Mouse (Mus musculus): ENCODE results near the gene Nepro.

The Nepro gene

GRCm38 (mm10) chr16:44724083-44724787, at the start of gene Nepro:
Nepro (plus strand) TSS chr16:44724301.
- in situ Hi-C loops (cut with MboI, MseI), result no loop called here

GRCm38 (mm10) chr16:44676357-44676756, 47.7 kb upstream of the Nepro start:
- in situ Hi-C loops (cut with MboI, MseI), result no loop called here

- in situ Hi-C loops (cut with MboI, MseI), result no loop called here
Measured at GRCm38 (mm10) chr16:44679082-44679481, 45.0 kb upstream of the Nepro start.

GRCm38 (mm10) chr16:44679503-44679971, 44.6 kb upstream of the Nepro start:
- in situ Hi-C loops (cut with MboI, MseI), result no loop called here

- in situ Hi-C loops (cut with MboI, MseI), result no loop called here
Measured at GRCm38 (mm10) chr16:44680756-44681498, 43.2 kb upstream of the Nepro start.

- in situ Hi-C loops (cut with MboI, MseI), result no loop called here
Measured at GRCm38 (mm10) chr16:44684646-44685045, 39.5 kb upstream of the Nepro start.

GRCm38 (mm10) chr16:44685401-44685800, 38.7 kb upstream of the Nepro start:
- in situ Hi-C loops (cut with MboI, MseI), result no loop called here

- in situ Hi-C loops (cut with MboI, MseI), result no loop called here
Measured at GRCm38 (mm10) chr16:44686991-44687718, 36.9 kb upstream of the Nepro start.

GRCm38 (mm10) chr16:44687719-44688420, 36.2 kb upstream of the Nepro start:
- in situ Hi-C loops (cut with MboI, MseI), result no loop called here

GRCm38 (mm10) chr16:44688507-44688906, 35.6 kb upstream of the Nepro start:
- in situ Hi-C loops (cut with MboI, MseI), result no loop called here

- in situ Hi-C loops (cut with MboI, MseI), result no loop called here
Measured at GRCm38 (mm10) chr16:44690501-44690900, 33.6 kb upstream of the Nepro start.

- in situ Hi-C loops (cut with MboI, MseI), result no loop called here
Measured at GRCm38 (mm10) chr16:44691066-44691465, 33.0 kb upstream of the Nepro start.

- in situ Hi-C loops (cut with MboI, MseI), result no loop called here
Measured at GRCm38 (mm10) chr16:44691561-44692141, 32.5 kb upstream of the Nepro start.

GRCm38 (mm10) chr16:44692541-44692940, 31.6 kb upstream of the Nepro start:
- in situ Hi-C loops (cut with MboI, MseI), result no loop called here

- in situ Hi-C loops (cut with MboI, MseI), result no loop called here
Measured at GRCm38 (mm10) chr16:44693695-44694094, 30.4 kb upstream of the Nepro start.

- in situ Hi-C loops (cut with MboI, MseI), result loop anchor here (5.0 kb wide), 1 partner anchor 213 kb away; no protein-coding TSS in a partner anchor
Measured at GRCm38 (mm10) chr16:44695214-44695858, 28.8 kb upstream of the Nepro start.

- in situ Hi-C loops (cut with MboI, MseI), result loop anchor here (5.0 kb wide), 1 partner anchor 214 kb away; no protein-coding TSS in a partner anchor
Measured at GRCm38 (mm10) chr16:44695859-44696620, 28.1 kb upstream of the Nepro start.

- in situ Hi-C loops (cut with MboI, MseI), result loop anchor here (5.0 kb wide), 1 partner anchor 215 kb away; no protein-coding TSS in a partner anchor
Measured at GRCm38 (mm10) chr16:44697473-44698205, 26.5 kb upstream of the Nepro start.

GRCm38 (mm10) chr16:44701155-44701554, 22.9 kb upstream of the Nepro start:
- in situ Hi-C loops (cut with MboI, MseI), result no loop called here

Data from T-helper 1 cell (primary cell).